ENCODE assay signal across 12 mouse cellular contexts in the genomic region with DNA sequence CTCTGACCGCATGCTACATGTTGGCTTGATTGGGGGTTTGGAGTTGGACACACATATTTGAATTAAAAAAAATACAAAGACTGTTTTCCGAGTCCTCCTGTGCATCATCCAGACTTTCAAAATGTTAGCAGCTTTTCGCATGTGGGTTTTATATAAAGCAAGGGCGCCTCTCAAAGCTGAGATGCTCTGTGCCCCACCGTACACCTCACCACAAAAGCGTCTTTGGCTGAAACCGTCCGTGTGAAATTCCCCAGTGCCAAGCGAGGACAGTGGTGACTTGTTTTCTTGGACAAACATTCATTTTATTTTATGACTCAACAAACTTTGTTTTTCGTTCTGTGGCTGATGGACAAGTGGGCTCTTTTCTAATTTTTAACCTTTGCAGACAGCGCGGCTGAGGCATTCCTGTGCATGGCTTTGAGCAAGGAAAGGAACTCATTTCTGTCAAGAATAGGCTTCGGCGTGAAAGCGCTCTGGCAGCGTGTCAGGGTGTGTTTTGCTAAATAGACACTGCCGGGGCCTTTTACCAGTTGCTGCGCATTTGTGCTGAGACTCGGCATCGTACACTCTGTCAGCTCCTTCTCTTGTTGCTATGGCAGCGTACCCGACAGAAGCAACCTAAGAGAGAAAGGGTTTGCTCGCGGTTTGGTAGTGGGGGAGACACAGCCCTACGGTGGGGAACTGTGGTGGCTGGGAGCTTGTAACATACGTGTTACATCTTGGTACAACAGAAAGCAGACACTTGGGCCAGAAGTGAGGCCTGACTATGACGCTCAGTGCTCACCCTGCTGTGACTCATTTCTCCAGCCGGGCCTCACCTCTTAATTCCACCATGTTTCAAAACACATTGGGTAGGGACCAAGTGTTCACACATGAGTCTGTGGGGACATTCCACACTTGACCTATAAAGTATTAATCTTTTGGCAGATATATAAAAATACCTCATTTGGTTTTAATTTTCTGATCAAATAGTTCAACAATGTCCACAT.
A peak's percentile ranks its signal among the peaks of the same experiment; 100 is the strongest.
DNase-seq lines count a peak whose midpoint lies in the region; ATAC-seq lines count a peak whose summit lies in the region.
"Had no signal": no experiment of that assay in that cellular context is flagged by ENCODE, and none has a peak within 500 bp of the region (broad histone marks: within the 10 kb centered on the region; RNA-seq: fewer than 3 reads in every experiment).

No protein-coding gene starts in this region.

- H3K4me3 ChIP-seq in forebrain, embryonic 15.5 days, result no peak overlapping the region
- H3K4me3 ChIP-seq in forebrain, embryonic 13.5 days, result no peak overlapping the region
- H3K4me3 ChIP-seq in forebrain, embryonic 16.5 days (replicated peaks; ENCODE audit: low read length), result no peak overlapping the region

- no peak overlapping the region for H3K4me2 ChIP-seq in forebrain, embryonic 15.5 days (replicated peaks)
- no peak overlapping the region for H3K4me2 ChIP-seq in forebrain, embryonic 13.5 days
- H3K4me2 ChIP-seq in forebrain, embryonic 16.5 days (ENCODE audit: low read length), result no peak overlapping the region
- H3K4me2 ChIP-seq: heart, embryonic 11.5 days had no signal

- no peaks in the 10 kb centered on the region for H3K36me3 ChIP-seq in forebrain, embryonic 15.5 days
- H3K36me3 ChIP-seq in forebrain, embryonic 13.5 days (ENCODE audit: poor library complexity, severe bottlenecking), result no peaks in the 10 kb centered on the region
- H3K36me3 ChIP-seq in forebrain, embryonic 16.5 days (ENCODE audit: control insufficient read depth, insufficient read depth), result no peaks in the 10 kb centered on the region

- no peaks in the 10 kb centered on the region for H3K4me1 ChIP-seq in forebrain, embryonic 15.5 days
- H3K4me1 ChIP-seq in forebrain, embryonic 13.5 days, result no peaks in the 10 kb centered on the region
- no peaks in the 10 kb centered on the region for H3K4me1 ChIP-seq in forebrain, embryonic 16.5 days (replicated peaks; ENCODE audit: control insufficient read depth, insufficient read depth, low read length)

- ATAC-seq in forebrain, embryonic 15.5 days (replicated peaks), result peak; percentile 63; the same call in 1 of the 2 replicates
- no peak for ATAC-seq in forebrain, embryonic 13.5 days
- peak; percentile 80 for ATAC-seq in forebrain, embryonic 16.5 days

- WGBS in forebrain, embryonic 15.5 days, result 60% methylated on average over 28 of the region's 28 CpGs
- WGBS in forebrain, embryonic 13.5 days, result 73% methylated on average over 28 of the region's 28 CpGs
- 61% methylated on average over 28 of the region's 28 CpGs for WGBS in forebrain, embryonic 16.5 days

- DNase-seq in left cerebral cortex, adult 11 months (ENCODE audit: low spot score), result peak; percentile 7
- peak; percentile 76 to 77 for DNase-seq in right cerebral cortex, postnatal 10 days (ENCODE audit: low spot score in 2 of 2)
- DNase-seq in urinary bladder, adult 18-20 months (ENCODE audit: low spot score in 2 of 2), result no peak
- no peak for DNase-seq in embryo, embryonic 11 days
- DNase-seq in natural killer cell, adult 2 months (ENCODE audit: low spot score in 2 of 2), result no peak
- DNase-seq: cerebellum, adult 11-12 months; kidney, adult 2 months; lung, adult 2 months had no signal

- no peaks in the 10 kb centered on the region for H3K27me3 ChIP-seq in forebrain, embryonic 15.5 days
- H3K27me3 ChIP-seq in forebrain, embryonic 13.5 days, result no peaks in the 10 kb centered on the region
- no peaks in the 10 kb centered on the region for H3K27me3 ChIP-seq in forebrain, embryonic 16.5 days (replicated peaks; ENCODE audit: control insufficient read depth, insufficient read depth, low read length)

- peaks cover 6% of the 10 kb centered on the region for H3K9me3 ChIP-seq in forebrain, embryonic 15.5 days
- 0 out of 2 replicates have a peak, but pooled peaks cover 8% of the 10 kb centered on the region for H3K9me3 ChIP-seq in forebrain, embryonic 13.5 days (replicated peaks)
- no peaks in the 10 kb centered on the region for H3K9me3 ChIP-seq in forebrain, embryonic 16.5 days (ENCODE audit: control insufficient read depth, low read length)

- H3K27ac ChIP-seq in forebrain, embryonic 15.5 days (replicated peaks), result no peak overlapping the region
- no peak overlapping the region for H3K27ac ChIP-seq in forebrain, embryonic 13.5 days
- no peak overlapping the region for H3K27ac ChIP-seq in forebrain, embryonic 16.5 days (ENCODE audit: low read length)

- no peak overlapping the region for H3K9ac ChIP-seq in forebrain, embryonic 15.5 days (replicated peaks)
- no peak overlapping the region for H3K9ac ChIP-seq in forebrain, embryonic 13.5 days
- H3K9ac ChIP-seq in forebrain, embryonic 16.5 days (replicated peaks; ENCODE audit: low read depth, low read length), result no peak overlapping the region

Comparison
In these comparisons a context has a peak if more than half of its experiments do, and no peak if none do; other contexts are left out.
1. DNase-seq: peak in left cerebral cortex, adult 11 months (single experiment) and right cerebral cortex, postnatal 10 days (2 of 2); none in urinary bladder, adult 18-20 months (0 of 2), embryo, embryonic 11 days (single experiment) and natural killer cell, adult 2 months (0 of 2).